Mouse (Mus musculus) cerebellum, adult 11-12 months (tissue): ENCODE data around the gene Olfr1360.

Experiments used
- DNase-seq: peaks from one replicate; pipeline ENCODE4 v3.0.0; 2022

Gene Olfr1360

GRCm38 (mm10) chr13:21642418-21642817 is 34.8 kb downstream of the Olfr1360 start, which contains the start of gene Olfr11:
TSS of gene Olfr11 (minus strand) at chr13:21642518.
- no peak for DNase-seq
